Comparison of ENCODE assay signal across 9 mouse cellular contexts in the genomic region with DNA sequence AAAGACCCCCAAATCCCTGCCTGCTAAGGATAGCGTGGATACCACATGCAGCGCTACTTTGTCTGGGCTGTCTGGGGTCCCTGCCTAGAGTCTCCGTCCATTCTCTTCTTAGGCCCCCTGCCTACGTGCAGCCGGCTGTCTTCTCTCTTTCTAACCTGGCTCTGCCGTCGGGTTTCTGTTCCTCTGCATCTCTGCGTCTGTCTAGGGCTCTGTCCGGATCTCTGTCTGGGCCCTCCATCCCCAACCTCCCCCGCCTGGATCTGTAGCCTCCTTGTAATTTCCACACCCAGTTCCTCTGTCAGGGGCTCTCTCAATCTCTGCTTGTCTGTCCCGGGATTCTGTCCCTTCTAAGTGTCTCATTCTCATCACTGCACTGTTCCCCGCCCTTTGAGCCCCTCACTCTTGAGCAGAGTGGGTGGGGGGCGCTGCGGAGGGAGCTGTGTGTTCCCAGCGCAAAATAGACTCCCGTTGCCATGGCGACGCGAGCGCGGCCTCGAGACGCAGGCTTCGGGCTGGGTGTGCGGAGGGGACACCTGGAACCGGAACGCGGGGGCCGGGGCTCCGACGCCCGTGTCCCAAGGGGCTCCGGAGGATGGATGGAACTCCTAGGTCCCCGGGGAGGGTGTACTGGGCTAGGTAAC. TPM values are rescaled to one million over a fixed set of nuclear protein-coding genes. Genes with fewer than 3 reads are reported as not detected.
DNase-seq lines count a peak whose midpoint lies in the region; ATAC-seq and TF ChIP-seq lines count a peak whose summit lies in the region.
"Had no signal": no experiment of that assay in that cellular context is flagged by ENCODE, and none has a peak within 500 bp of the region (broad histone marks: within the 10 kb centered on the region; RNA-seq: fewer than 3 reads in every experiment).

No protein-coding gene starts in this region.

- ATAC-seq in heart, postnatal 0 days (ENCODE audit: insufficient read depth, low read depth): no peak
- peak; percentile 60 for ATAC-seq in forebrain, embryonic 12.5 days (ENCODE audit: low FRiP score)
- peak; percentile 19; the same call in 1 of the 2 replicates for ATAC-seq in midbrain, postnatal 0 days (ENCODE audit: low FRiP score)
- no peak for ATAC-seq in monocyte, adult 5-6 weeks (replicated peaks; ENCODE audit: insufficient number of reproducible peaks, low FRiP score, low TSS enrichment, poor library complexity, severe bottlenecking)

- H3K36me3 ChIP-seq in heart, postnatal 0 days (replicated peaks; ENCODE audit: control insufficient read depth, insufficient read depth, low read length): no peaks in the 10 kb centered on the region
- no peaks in the 10 kb centered on the region for H3K36me3 ChIP-seq in forebrain, embryonic 12.5 days (replicated peaks)
- H3K36me3 ChIP-seq in midbrain, postnatal 0 days (ENCODE audit: insufficient read depth, low read length): no peaks in the 10 kb centered on the region

- no peak for DNase-seq in heart, postnatal 0 days (ENCODE audit: low spot score)
- DNase-seq in heart, postnatal 25 days (ENCODE audit: low spot score): no peak
- peak; percentile 75 for DNase-seq in brain, embryonic 18.5 days (ENCODE audit: low read depth, low spot score)
- peak; percentile 79 to 83 for DNase-seq in layer of hippocampus, postnatal 10 days (ENCODE audit: low spot score in 2 of 2)
- peak; percentile 83 for DNase-seq in midbrain, postnatal 0 days (ENCODE audit: low spot score)
- no peak for DNase-seq in gastrocnemius, postnatal 10 days

- no peak for TF ChIP-seq CTCF in heart, postnatal 0 days (IDR thresholded peaks at IDR 0.05; ENCODE audit: low read depth)
- TF ChIP-seq CTCF in midbrain, postnatal 0 days (IDR thresholded peaks at IDR 0.05): peak; percentile 17; the same call in 1 of the 2 replicates

- peaks cover 63% of the 10 kb centered on the region for H3K27me3 ChIP-seq in heart, postnatal 0 days (ENCODE audit: control insufficient read depth, insufficient read depth, low read length)
- peaks cover 45% of the 10 kb centered on the region for H3K27me3 ChIP-seq in forebrain, embryonic 12.5 days
- H3K27me3 ChIP-seq in midbrain, postnatal 0 days (ENCODE audit: insufficient read depth, low read length): no peaks in the 10 kb centered on the region

- H3K4me3 ChIP-seq in heart, postnatal 0 days (ENCODE audit: low read depth, low read length): peak overlapping the region; percentile 34
- H3K4me3 ChIP-seq in forebrain, embryonic 12.5 days (replicated peaks): peak overlapping the region; percentile 54
- H3K4me3 ChIP-seq in midbrain, postnatal 0 days (ENCODE audit: low read depth, low read length): peak overlapping the region; percentile 58

- H3K9me3 ChIP-seq in heart, postnatal 0 days (replicated peaks; ENCODE audit: control insufficient read depth, low read length): no peaks in the 10 kb centered on the region
- no peaks in the 10 kb centered on the region for H3K9me3 ChIP-seq in forebrain, embryonic 12.5 days
- no peaks in the 10 kb centered on the region for H3K9me3 ChIP-seq in midbrain, postnatal 0 days (ENCODE audit: low read length)

- TF ChIP-seq EP300 in heart, postnatal 0 days (IDR thresholded peaks at IDR 0.05; ENCODE audit: low read depth): no peak

- H3K9ac ChIP-seq in heart, postnatal 0 days (replicated peaks; ENCODE audit: low read depth, low read length): no peak overlapping the region
- peak overlapping the region; percentile 63 for H3K9ac ChIP-seq in forebrain, embryonic 12.5 days
- peak overlapping the region; percentile 61 for H3K9ac ChIP-seq in midbrain, postnatal 0 days (replicated peaks; ENCODE audit: low read length, poor library complexity, severe bottlenecking)

- no peaks in the 10 kb centered on the region for H3K4me1 ChIP-seq in heart, postnatal 0 days (ENCODE audit: control insufficient read depth, insufficient read depth)
- peaks cover 32% of the 10 kb centered on the region for H3K4me1 ChIP-seq in forebrain, embryonic 12.5 days
- H3K4me1 ChIP-seq in midbrain, postnatal 0 days (ENCODE audit: insufficient read depth, low read length): peaks cover 7% of the 10 kb centered on the region; the same call in 1 of the 2 replicates

- 1% methylated on average over 34 of the region's 34 CpGs for WGBS in heart, postnatal 0 days
- under 1% methylated on average over 34 of the region's 34 CpGs for WGBS in forebrain, embryonic 12.5 days
- WGBS in midbrain, postnatal 0 days: under 1% methylated on average over 34 of the region's 34 CpGs

- intact Hi-C loops in heart, postnatal 25 days (cut with DNase I): no loop called here

- H3K4me2 ChIP-seq in heart, postnatal 0 days (ENCODE audit: low read depth, low read length): no peak overlapping the region
- H3K4me2 ChIP-seq in forebrain, embryonic 12.5 days: peak overlapping the region; percentile 97
- peak overlapping the region; percentile 65 for H3K4me2 ChIP-seq in midbrain, postnatal 0 days (ENCODE audit: low read depth, low read length, poor library complexity, severe bottlenecking)

- H3K27ac ChIP-seq in heart, postnatal 0 days (ENCODE audit: low read depth): no peak overlapping the region
- peak overlapping the region; percentile 76 for H3K27ac ChIP-seq in forebrain, embryonic 12.5 days
- H3K27ac ChIP-seq in midbrain, postnatal 0 days (ENCODE audit: low read depth, low read length): peak overlapping the region; percentile 80
- H3K27ac ChIP-seq: macrophage had no signal

RNA-seq across cellular contexts. Expression of gene Shisa7, which starts 0.8 kb away (rescaled TPM):
- total RNA-seq in heart, postnatal 0 days (2014; rRNA removed; ENCODE audit: low replicate concordance): 0.23 TPM in 1 of 2 replicates, not detected in the other
- not detected in 2 replicates for polyA plus RNA-seq in heart, postnatal 0 days (2015; fragmentation: Nextera tagmentation; extraction: Ambion mirVana)
- under 1 TPM in 1 of 2 experiments, not detected in 1; 0.08 TPM for total RNA-seq in heart, postnatal 25 days (2021)
- 4.0 and 4.6 TPM in 2 replicates for polyA plus RNA-seq in forebrain, embryonic 12.5 days (2016; fragmentation: Nextera tagmentation; extraction: Ambion mirVana)
- 100 to 1,000 TPM; 107 to 116 TPM for total RNA-seq in layer of hippocampus, postnatal 10 days (2021)
- total RNA-seq in midbrain, postnatal 0 days (2014; rRNA removed): 51.4 and 68.5 TPM in 2 replicates
- polyA plus RNA-seq in midbrain, postnatal 0 days (2015; fragmentation: Nextera tagmentation; extraction: Ambion mirVana): 9.3 and 10.1 TPM in 2 replicates
- total RNA-seq in monocyte, adult 5-6 weeks (2017): 0.11 TPM in 1 of 3 replicates, not detected in the others
- under 1 TPM; 0.12 to 0.18 TPM for total RNA-seq in gastrocnemius, postnatal 10 days (2021)
- polyA plus RNA-seq: macrophage had no signal

RNA-seq across cellular contexts. Expression of gene Isoc2b, which starts 26.3 kb away (rescaled TPM):
- 1.4 and 20.0 TPM in 2 replicates for total RNA-seq in heart, postnatal 0 days (2014; rRNA removed; ENCODE audit: low replicate concordance)
- 4.5 and 6.5 TPM in 2 replicates for polyA plus RNA-seq in heart, postnatal 0 days (2015; fragmentation: Nextera tagmentation; extraction: Ambion mirVana)
- 1 to 10 TPM; 3.5 to 5.3 TPM for total RNA-seq in heart, postnatal 25 days (2021)
- 2.1 and 2.7 TPM in 2 replicates for polyA plus RNA-seq in forebrain, embryonic 12.5 days (2016; fragmentation: Nextera tagmentation; extraction: Ambion mirVana)
- 1 to 10 TPM; 3.0 to 4.3 TPM for total RNA-seq in layer of hippocampus, postnatal 10 days (2021)
- total RNA-seq in midbrain, postnatal 0 days (2014; rRNA removed): 1.0 and 2.0 TPM in 2 replicates
- 3.7 and 5.8 TPM in 2 replicates for polyA plus RNA-seq in midbrain, postnatal 0 days (2015; fragmentation: Nextera tagmentation; extraction: Ambion mirVana)
- 7.1 to 45.7 TPM (median 35.7 TPM) in 3 replicates for total RNA-seq in monocyte, adult 5-6 weeks (2017)
- total RNA-seq in gastrocnemius, postnatal 10 days (2021): 1 to 10 TPM; 1.9 to 4.3 TPM

RNA-seq across cellular contexts. Expression of gene Ube2s, which starts 31.3 kb away (rescaled TPM):
- total RNA-seq in heart, postnatal 0 days (2014; rRNA removed; ENCODE audit: low replicate concordance): 440 and 486 TPM in 2 replicates
- polyA plus RNA-seq in heart, postnatal 0 days (2015; fragmentation: Nextera tagmentation; extraction: Ambion mirVana): 156 and 174 TPM in 2 replicates
- 10 to 100 TPM; 84.6 to 93.3 TPM for total RNA-seq in heart, postnatal 25 days (2021)
- 434 and 445 TPM in 2 replicates for polyA plus RNA-seq in forebrain, embryonic 12.5 days (2016; fragmentation: Nextera tagmentation; extraction: Ambion mirVana)
- total RNA-seq in layer of hippocampus, postnatal 10 days (2021): 100 to 1,000 TPM; 129 to 166 TPM
- total RNA-seq in midbrain, postnatal 0 days (2014; rRNA removed): 264 and 276 TPM in 2 replicates
- polyA plus RNA-seq in midbrain, postnatal 0 days (2015; fragmentation: Nextera tagmentation; extraction: Ambion mirVana): 207 and 210 TPM in 2 replicates
- total RNA-seq in monocyte, adult 5-6 weeks (2017): 96.9 to 129 TPM (median 127 TPM) in 3 replicates
- total RNA-seq in gastrocnemius, postnatal 10 days (2021): 100 to 1,000 TPM in 1 of 2 experiments, 10 to 100 TPM in 1; 91.1 to 107 TPM

RNA-seq across cellular contexts. Expression of gene Isoc2a, which starts 33.2 kb away (rescaled TPM):
- 15.2 and 25.6 TPM in 2 replicates for total RNA-seq in heart, postnatal 0 days (2014; rRNA removed; ENCODE audit: low replicate concordance)
- polyA plus RNA-seq in heart, postnatal 0 days (2015; fragmentation: Nextera tagmentation; extraction: Ambion mirVana): 1.4 and 1.6 TPM in 2 replicates
- total RNA-seq in heart, postnatal 25 days (2021): 10 to 100 TPM; 40.5 to 44.4 TPM
- polyA plus RNA-seq in forebrain, embryonic 12.5 days (2016; fragmentation: Nextera tagmentation; extraction: Ambion mirVana): 0.70 and 0.89 TPM in 2 replicates
- total RNA-seq in layer of hippocampus, postnatal 10 days (2021): 1 to 10 TPM; 7.2 to 8.2 TPM
- total RNA-seq in midbrain, postnatal 0 days (2014; rRNA removed): 5.8 and 7.7 TPM in 2 replicates
- polyA plus RNA-seq in midbrain, postnatal 0 days (2015; fragmentation: Nextera tagmentation; extraction: Ambion mirVana): 0.38 and 0.52 TPM in 2 replicates
- total RNA-seq in monocyte, adult 5-6 weeks (2017): 4.5 to 8.4 TPM (median 7.9 TPM) in 3 replicates
- 10 to 100 TPM; 13.3 to 14.3 TPM for total RNA-seq in gastrocnemius, postnatal 10 days (2021)

RNA-seq across cellular contexts. Expression of gene Rpl28, which starts 51.0 kb away (rescaled TPM):
- 141 and 173 TPM in 2 replicates for total RNA-seq in heart, postnatal 0 days (2014; rRNA removed; ENCODE audit: low replicate concordance)
- 259 and 269 TPM in 2 replicates for polyA plus RNA-seq in heart, postnatal 0 days (2015; fragmentation: Nextera tagmentation; extraction: Ambion mirVana)
- 100 to 1,000 TPM; 489 to 533 TPM for total RNA-seq in heart, postnatal 25 days (2021)
- 306 and 310 TPM in 2 replicates for polyA plus RNA-seq in forebrain, embryonic 12.5 days (2016; fragmentation: Nextera tagmentation; extraction: Ambion mirVana)
- total RNA-seq in layer of hippocampus, postnatal 10 days (2021): 100 to 1,000 TPM; 540 to 663 TPM
- 131 and 177 TPM in 2 replicates for total RNA-seq in midbrain, postnatal 0 days (2014; rRNA removed)
- polyA plus RNA-seq in midbrain, postnatal 0 days (2015; fragmentation: Nextera tagmentation; extraction: Ambion mirVana): 289 TPM in 2 replicates
- 260 to 549 TPM (median 279 TPM) in 3 replicates for total RNA-seq in monocyte, adult 5-6 weeks (2017)
- 100 to 1,000 TPM; 796 to 873 TPM for total RNA-seq in gastrocnemius, postnatal 10 days (2021)

Comparison
In these comparisons a context has a peak if more than half of its experiments do, and no peak if none do; other contexts are left out.
1. ATAC-seq: peak in forebrain, embryonic 12.5 days (single experiment) and midbrain, postnatal 0 days (single experiment); none in heart, postnatal 0 days (single experiment) and monocyte, adult 5-6 weeks (single experiment).
2. DNase-seq: peak in brain, embryonic 18.5 days (single experiment), layer of hippocampus, postnatal 10 days (2 of 2) and midbrain, postnatal 0 days (single experiment); none in heart, postnatal 0 days (single experiment), heart, postnatal 25 days (single experiment) and gastrocnemius, postnatal 10 days (single experiment).
3. RNA of gene Shisa7, which starts 0.8 kb away (total RNA-seq): 107 to 116 TPM in layer of hippocampus, postnatal 10 days and 51.4 to 68.5 TPM in midbrain, postnatal 0 days; 0.12 to 0.18 TPM in gastrocnemius, postnatal 10 days, 0.08 TPM in heart, postnatal 25 days, 0.23 TPM in heart, postnatal 0 days and 0.11 TPM in monocyte, adult 5-6 weeks; every median in the first group is over 10 times any median in the second.
4. Peak in every context shown above with its lines, with median percentiles within 50 percentile points of each other: H3K4me3 ChIP-seq.